Mouse (Mus musculus): ENCODE data around the gene Tmem52b.

GRCm38 (mm10) chr6:129517752-129518408, 5.5 kb downstream of the Tmem52b start:
- peak; percentile 58 for TF ChIP-seq CTCF (IDR thresholded peaks at IDR 0.05; ENCODE audit: low read depth)
- TF ChIP-seq EP300 (IDR thresholded peaks at IDR 0.05; ENCODE audit: low read depth), result no peak

Measured in liver, embryonic 14.5 days (tissue).